Mouse (Mus musculus): ENCODE measurements around the gene Marveld2. TPM values are rescaled to one million over a fixed set of nuclear protein-coding genes. Genes with fewer than 3 reads are reported as not detected.

Gene Marveld2
- polyA plus RNA-seq, 1 experiment, result 2.0 TPM

DNA sequence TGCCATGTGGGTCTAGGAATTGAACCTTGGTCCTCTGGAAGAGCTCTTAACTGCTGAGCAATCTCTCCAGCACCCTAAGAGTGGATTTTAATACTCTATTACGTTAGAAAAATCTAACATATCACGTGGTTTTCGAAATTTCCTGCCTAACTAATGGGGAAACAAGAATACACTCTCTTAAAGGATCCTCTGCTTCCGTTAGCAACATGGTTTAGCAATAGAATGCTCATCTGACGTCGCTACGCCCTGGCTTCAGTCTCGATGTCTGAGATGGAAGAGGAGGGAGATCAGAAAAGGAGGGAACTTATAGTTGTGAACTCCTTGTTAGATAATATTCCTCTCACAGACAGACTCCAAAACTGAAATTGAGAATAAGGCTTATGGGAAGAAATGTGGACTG lies 31.5 kb upstream of the Marveld2 start:
- 96% methylated on average over 8 of the region's 8 CpGs for WGBS
- peaks cover 27% of the 10 kb centered on the region for H3K36me3 ChIP-seq (ENCODE audit: control insufficient read depth, insufficient read depth, low read length)
- no peak overlapping the region for H3K27ac ChIP-seq (ENCODE audit: control insufficient read depth, insufficient read depth, low read length)
- DNase-seq, result no peak
- 0 out of 2 replicates have a peak, but pooled peaks cover 2% of the 10 kb centered on the region for H3K4me1 ChIP-seq (replicated peaks; ENCODE audit: control insufficient read depth, insufficient read depth, low read length)
- TF ChIP-seq POLR2A (IDR thresholded peaks at IDR 0.05; ENCODE audit: control insufficient read depth, extremely low read depth, insufficient read depth, low read length, poor library complexity), result no peak
- no peak for TF ChIP-seq CTCF (IDR thresholded peaks at IDR 0.05; ENCODE audit: borderline replicate concordance, control insufficient read depth, extremely low read depth, insufficient read depth, low read length, poor library complexity)
- no peaks in the 10 kb centered on the region for H3K27me3 ChIP-seq (ENCODE audit: control insufficient read depth, insufficient read depth, low read length)
- H3K4me3 ChIP-seq (ENCODE audit: control insufficient read depth, insufficient read depth, low read length), result no peak overlapping the region

DNA sequence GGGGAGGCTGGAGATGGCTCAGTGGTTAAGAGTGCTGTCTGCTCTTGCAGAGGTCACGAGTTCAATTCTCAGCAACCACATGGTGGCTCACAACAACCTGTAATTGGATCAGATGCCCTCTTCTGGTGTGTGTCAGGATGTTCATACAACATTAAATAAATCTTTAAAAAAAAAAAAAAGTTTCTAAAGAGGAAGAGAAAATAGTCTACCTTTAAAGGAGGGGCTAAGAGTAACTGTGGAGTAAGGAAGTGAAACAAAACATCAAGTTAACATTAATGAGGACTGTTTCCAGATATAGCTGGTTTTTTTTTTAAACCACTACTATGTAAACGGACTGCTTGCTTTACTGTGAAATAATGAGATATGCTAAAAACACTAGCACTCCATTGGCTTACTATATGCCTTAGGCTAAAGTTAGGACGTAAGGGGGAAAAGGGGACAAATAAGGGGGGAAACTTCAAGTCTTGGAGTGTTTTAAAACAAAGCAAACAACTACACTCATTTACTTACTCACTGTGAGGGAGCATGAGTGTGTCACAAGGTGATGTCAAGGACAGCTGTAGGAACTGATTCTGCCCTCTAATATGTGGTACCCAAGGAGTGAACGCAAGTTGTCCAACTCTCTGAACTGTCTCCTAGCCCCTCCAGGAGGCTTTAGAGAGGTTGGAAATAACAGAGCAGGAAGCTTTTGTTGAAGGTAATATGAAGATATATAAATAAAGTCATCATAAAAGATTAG lies 25.9 kb upstream of the Marveld2 start:
- H3K27me3 ChIP-seq (ENCODE audit: control insufficient read depth, insufficient read depth, low read length), result no peaks in the 10 kb centered on the region
- no peak overlapping the region for H3K27ac ChIP-seq (ENCODE audit: control insufficient read depth, insufficient read depth, low read length)
- no peak for DNase-seq
- no peaks in the 10 kb centered on the region for H3K4me1 ChIP-seq (replicated peaks; ENCODE audit: control insufficient read depth, insufficient read depth, low read length)
- no peak for TF ChIP-seq CTCF (IDR thresholded peaks at IDR 0.05; ENCODE audit: borderline replicate concordance, control insufficient read depth, extremely low read depth, insufficient read depth, low read length, poor library complexity)
- no peak for TF ChIP-seq POLR2A (IDR thresholded peaks at IDR 0.05; ENCODE audit: control insufficient read depth, extremely low read depth, insufficient read depth, low read length, poor library complexity)
- WGBS, result 85% methylated on average over 4 of the region's 4 CpGs
- H3K4me3 ChIP-seq (ENCODE audit: control insufficient read depth, insufficient read depth, low read length), result no peak overlapping the region
- peaks cover 57% of the 10 kb centered on the region for H3K36me3 ChIP-seq (ENCODE audit: control insufficient read depth, insufficient read depth, low read length)

DNA sequence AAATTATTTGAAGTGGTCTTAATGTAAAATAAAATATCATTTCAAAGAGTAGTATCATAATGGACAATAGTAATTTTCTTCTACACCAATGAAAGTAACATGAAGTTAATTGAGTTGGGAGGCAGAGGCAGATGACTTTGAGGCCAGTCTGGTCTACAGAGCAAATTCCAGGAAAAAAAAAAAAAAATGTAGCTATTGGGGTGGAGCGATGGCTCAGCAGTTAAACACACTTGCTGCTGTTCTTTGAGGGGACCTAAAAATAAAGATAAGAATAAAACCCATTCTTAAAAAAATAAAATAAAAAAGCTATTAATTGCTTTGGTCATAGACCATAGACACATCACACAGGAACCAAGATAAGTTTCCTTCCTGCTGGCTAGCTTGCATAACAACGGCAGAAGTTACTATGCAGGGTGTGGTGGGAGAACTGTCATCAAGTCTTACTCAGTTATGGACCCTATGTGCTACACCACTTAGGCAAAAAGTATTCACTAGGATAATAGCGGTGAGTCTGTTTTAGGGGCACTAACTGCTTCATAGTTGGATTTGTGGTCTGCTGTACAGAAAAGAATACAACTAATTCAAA lies 17.4 kb upstream of the Marveld2 start:
- TF ChIP-seq CTCF (IDR thresholded peaks at IDR 0.05; ENCODE audit: borderline replicate concordance, control insufficient read depth, extremely low read depth, insufficient read depth, low read length, poor library complexity), result no peak
- TF ChIP-seq POLR2A (IDR thresholded peaks at IDR 0.05; ENCODE audit: control insufficient read depth, extremely low read depth, insufficient read depth, low read length, poor library complexity), result no peak
- 89% methylated on average over 3 of the region's 3 CpGs for WGBS
- no peaks in the 10 kb centered on the region for H3K27me3 ChIP-seq (ENCODE audit: control insufficient read depth, insufficient read depth, low read length)
- no peaks in the 10 kb centered on the region for H3K4me1 ChIP-seq (replicated peaks; ENCODE audit: control insufficient read depth, insufficient read depth, low read length)
- no peak for DNase-seq
- no peak overlapping the region for H3K4me3 ChIP-seq (ENCODE audit: control insufficient read depth, insufficient read depth, low read length)
- H3K27ac ChIP-seq (ENCODE audit: control insufficient read depth, insufficient read depth, low read length), result no peak overlapping the region
- peaks cover 58% of the 10 kb centered on the region for H3K36me3 ChIP-seq (ENCODE audit: control insufficient read depth, insufficient read depth, low read length)

DNA sequence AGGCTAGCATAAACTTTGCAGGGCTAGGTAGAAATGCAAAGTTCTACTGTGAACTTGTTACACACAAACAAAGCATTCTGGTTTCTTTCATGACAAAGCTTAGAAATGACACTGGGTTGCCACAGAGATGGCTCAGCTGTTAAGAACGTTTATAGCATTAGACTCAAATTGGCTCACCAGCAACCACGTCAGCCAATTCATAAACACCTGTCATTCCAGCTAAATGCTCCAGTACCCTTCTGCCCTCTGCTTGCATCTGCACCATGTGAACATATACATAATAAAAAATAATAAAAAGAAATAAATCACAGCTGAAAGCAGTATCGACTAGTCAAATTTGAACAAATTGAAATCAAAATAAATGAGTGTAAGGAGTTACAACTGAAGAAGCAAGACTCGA lies 5.5 kb upstream of the Marveld2 start:
- DNase-seq, result no peak
- H3K4me3 ChIP-seq (ENCODE audit: control insufficient read depth, insufficient read depth, low read length), result no peak overlapping the region
- H3K27ac ChIP-seq (ENCODE audit: control insufficient read depth, insufficient read depth, low read length), result no peak overlapping the region
- no peaks in the 10 kb centered on the region for H3K27me3 ChIP-seq (ENCODE audit: control insufficient read depth, insufficient read depth, low read length)
- TF ChIP-seq CTCF (IDR thresholded peaks at IDR 0.05; ENCODE audit: borderline replicate concordance, control insufficient read depth, extremely low read depth, insufficient read depth, low read length, poor library complexity) (no peak), POLR2A (IDR thresholded peaks at IDR 0.05; ENCODE audit: control insufficient read depth, extremely low read depth, insufficient read depth, low read length, poor library complexity) (no peak)
- H3K36me3 ChIP-seq (ENCODE audit: control insufficient read depth, insufficient read depth, low read length), result peaks cover 39% of the 10 kb centered on the region
- H3K4me1 ChIP-seq (replicated peaks; ENCODE audit: control insufficient read depth, insufficient read depth, low read length), result no peaks in the 10 kb centered on the region
- 91% methylated on average over 4 of the region's 4 CpGs for WGBS

DNA sequence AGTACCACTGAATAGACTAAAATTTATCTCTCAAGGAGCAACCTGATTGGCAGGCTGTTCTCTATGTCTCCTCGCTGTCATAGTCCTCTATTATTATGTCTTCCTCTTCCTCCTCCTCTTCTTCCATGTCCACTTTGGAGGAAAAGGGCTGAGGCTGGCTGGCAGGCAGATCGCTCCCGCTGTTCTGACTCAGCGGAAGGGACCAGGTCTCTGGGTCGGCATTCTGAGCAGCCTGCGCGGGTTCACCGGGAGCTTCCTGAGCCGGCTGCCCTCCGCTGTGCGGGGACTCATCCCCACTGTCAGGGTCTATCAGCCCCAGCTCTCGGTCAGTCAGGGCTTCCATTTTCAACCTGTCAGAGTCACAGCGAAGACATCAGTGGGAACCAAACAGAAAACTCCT lies 812 bp upstream of the Marveld2 start:
- WGBS, result 98% methylated on average over 13 of the region's 13 CpGs
- no peak for DNase-seq
- Histone ChIP-seq H3K4me3 (ENCODE audit: control insufficient read depth, insufficient read depth, low read length) (no peak overlapping the region), H3K4me1 (replicated peaks; ENCODE audit: control insufficient read depth, insufficient read depth, low read length) (0 out of 2 replicates have a peak, but pooled peaks cover 4% of the 10 kb centered on the region), H3K36me3 (ENCODE audit: control insufficient read depth, insufficient read depth, low read length) (peaks cover 27% of the 10 kb centered on the region), H3K27me3 (ENCODE audit: control insufficient read depth, insufficient read depth, low read length) (peaks cover 3% of the 10 kb centered on the region; the same call in 1 of the 2 replicates), H3K27ac (ENCODE audit: control insufficient read depth, insufficient read depth, low read length) (no peak overlapping the region)
- no peak for TF ChIP-seq CTCF (IDR thresholded peaks at IDR 0.05; ENCODE audit: borderline replicate concordance, control insufficient read depth, extremely low read depth, insufficient read depth, low read length, poor library complexity)
- no peak for TF ChIP-seq POLR2A (IDR thresholded peaks at IDR 0.05; ENCODE audit: control insufficient read depth, extremely low read depth, insufficient read depth, low read length, poor library complexity)

DNA sequence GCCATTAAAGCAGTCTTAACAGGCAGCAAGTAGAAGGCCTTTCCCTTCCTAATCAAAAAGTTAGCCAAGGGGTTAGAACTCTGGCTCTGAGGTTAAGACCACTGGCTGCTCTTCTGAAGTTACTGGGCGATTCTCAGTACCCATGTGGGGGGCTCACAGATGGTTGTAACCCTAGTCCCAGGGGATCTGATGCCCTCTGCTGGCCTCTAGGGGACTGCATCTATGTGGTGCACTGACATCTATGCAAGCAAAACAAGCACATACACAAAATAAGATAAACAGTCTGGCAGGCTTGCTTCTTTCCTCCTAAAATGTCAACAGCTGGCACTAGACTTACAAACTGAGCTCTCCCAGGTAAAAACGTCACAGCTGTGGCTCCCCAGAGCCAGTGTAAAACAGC lies 3.9 kb downstream of the Marveld2 start:
- Histone ChIP-seq H3K27ac (ENCODE audit: control insufficient read depth, insufficient read depth, low read length) (no peak overlapping the region), H3K27me3 (ENCODE audit: control insufficient read depth, insufficient read depth, low read length) (peaks cover 3% of the 10 kb centered on the region; the same call in 1 of the 2 replicates), H3K4me3 (ENCODE audit: control insufficient read depth, insufficient read depth, low read length) (no peak overlapping the region), H3K4me1 (replicated peaks; ENCODE audit: control insufficient read depth, insufficient read depth, low read length) (0 out of 2 replicates have a peak, but pooled peaks cover 4% of the 10 kb centered on the region), H3K36me3 (ENCODE audit: control insufficient read depth, insufficient read depth, low read length) (no peaks in the 10 kb centered on the region; the same call in 1 of the 2 replicates)
- TF ChIP-seq POLR2A (IDR thresholded peaks at IDR 0.05; ENCODE audit: control insufficient read depth, extremely low read depth, insufficient read depth, low read length, poor library complexity) (no peak), CTCF (IDR thresholded peaks at IDR 0.05; ENCODE audit: borderline replicate concordance, control insufficient read depth, extremely low read depth, insufficient read depth, low read length, poor library complexity) (no peak)
- no peak for DNase-seq
- WGBS, result 82% methylated on average over 2 of the region's 2 CpGs
